Mouse (Mus musculus) lung, embryonic 15.5 days (tissue): ENCODE data around the gene Kat2a. TPM values are rescaled to one million over a fixed set of nuclear protein-coding genes. Genes with fewer than 3 reads are reported as not detected.
A peak's percentile ranks its signal among the peaks of the same experiment; 100 is the strongest.

Experiments
- ATAC-seq: fragments of 200-750 bp; cut with Nextera tagmentation; 2 replicates; pipeline ENCODE4 v1.8.0; 2017; ENCODE audit warnings: moderate number of reproducible peaks, borderline replicate concordance; ENCODE audit not compliant: low FRiP score, low TSS enrichment; ENCODE audit errors: extremely low read depth
- H3K27ac ChIP-seq: fragments of 300-500 bp; sonication (generic); 2 replicates; pipeline ENCODE4 v1.5.1; 2015; ENCODE audit warnings: moderate library complexity, mild to moderate bottlenecking, inconsistent platforms
- H3K27me3 ChIP-seq: fragments of 300-500 bp; sonication (generic); 2 replicates; pipeline ENCODE4 v1.6.1; 2015; ENCODE audit warnings: inconsistent platforms
- H3K36me3 ChIP-seq: fragments of 300-500 bp; sonication (generic); 2 replicates; pipeline ENCODE4 v1.6.1; 2015; ENCODE audit warnings: inconsistent platforms
- H3K4me1 ChIP-seq: fragments of 300-500 bp; sonication (generic); 2 replicates; pipeline ENCODE4 v1.6.1; 2015; ENCODE audit warnings: inconsistent platforms
- H3K4me2 ChIP-seq: fragments of 300-500 bp; sonication (generic); 2 replicates; pipeline ENCODE4 v1.6.1; 2015; ENCODE audit warnings: inconsistent platforms, mild to moderate bottlenecking, moderate library complexity
- H3K4me3 ChIP-seq: fragments of 300-500 bp; sonication (generic); 2 replicates; pipeline ENCODE4 v1.5.1; 2015; ENCODE audit warnings: mild to moderate bottlenecking, inconsistent platforms
- H3K9ac ChIP-seq: fragments of 300-500 bp; sonication (generic); 2 replicates; pipeline ENCODE4 v1.6.1; 2015; ENCODE audit warnings: inconsistent platforms
- H3K9me3 ChIP-seq: fragments of 300-500 bp; sonication (generic); 2 replicates; pipeline ENCODE4 v1.6.1; 2016; ENCODE audit warnings: inconsistent platforms
- WGBS: fragments of 180-500 bp; shearing (Covaris S2); methylation state at CpG from one replicate; pipeline ENCODE4 v1.1.7; 2015; 5-methylcytosine and 5-hydroxymethylcytosine counted together
- polyA plus RNA-seq: library from polyadenylated mRNA; unstranded; fragments of >200 nt; fragmentation: Nextera tagmentation; extraction: Ambion mirVana; gene quantifications from 2 replicates; pipeline ENCODE4 v1.2.1, GENCODE M21; 2015

Gene Kat2a
- polyA plus RNA-seq, 1 experiment from 2014 or later = 52.9 TPM

GRCm38 (mm10) chr11:100703366-100703765 lies 8.9 kb downstream of the Kat2a start:
- 55% methylated on average over 11 of the region's 11 CpGs for WGBS
- ATAC-seq = no peak
- Histone ChIP-seq H3K4me1 (peaks cover 17% of the 10 kb centered on the region), H3K27ac (no peak overlapping the region), H3K4me2 (no peak overlapping the region), H3K9me3 (no peaks in the 10 kb centered on the region), H3K4me3 (no peak overlapping the region), H3K9ac (no peak overlapping the region), H3K27me3 (no peaks in the 10 kb centered on the region), H3K36me3 (peaks cover 36% of the 10 kb centered on the region)

- Histone ChIP-seq H3K4me3 (no peak overlapping the region), H3K27ac (no peak overlapping the region), H3K4me1 (peaks cover 17% of the 10 kb centered on the region), H3K9ac (no peak overlapping the region), H3K4me2 (peak overlapping the region; percentile 40), H3K9me3 (no peaks in the 10 kb centered on the region), H3K27me3 (no peaks in the 10 kb centered on the region), H3K36me3 (peaks cover 31% of the 10 kb centered on the region)
- no peak for ATAC-seq
- WGBS = 44% methylated on average over 7 of the region's 7 CpGs
Observed at GRCm38 (mm10) chr11:100702906-100703305, 9.4 kb downstream of the Kat2a start.

GRCm38 (mm10) chr11:100702081-100702851 lies 10.0 kb downstream of the Kat2a start:
- peak overlapping the region; percentile 40 for H3K4me2 ChIP-seq
- H3K27me3 ChIP-seq = no peaks in the 10 kb centered on the region
- 37% methylated on average over 19 of the region's 19 CpGs for WGBS
- H3K4me3 ChIP-seq = no peak overlapping the region
- 0 out of 2 replicates have a peak, but pooled peaks have one; percentile 32 for ATAC-seq
- no peak overlapping the region for H3K27ac ChIP-seq
- no peaks in the 10 kb centered on the region for H3K9me3 ChIP-seq
- no peak overlapping the region for H3K9ac ChIP-seq
- peaks cover 26% of the 10 kb centered on the region for H3K36me3 ChIP-seq
- peaks cover 17% of the 10 kb centered on the region for H3K4me1 ChIP-seq

- Histone ChIP-seq H3K27me3 (no peaks in the 10 kb centered on the region), H3K36me3 (peaks cover 16% of the 10 kb centered on the region), H3K4me1 (peaks cover 17% of the 10 kb centered on the region), H3K9ac (no peak overlapping the region), H3K9me3 (no peaks in the 10 kb centered on the region), H3K27ac (no peak overlapping the region), H3K4me2 (peak overlapping the region; percentile 50), H3K4me3 (peak overlapping the region; percentile 24)
- peak; percentile 43; the same call in 1 of the 2 replicates for ATAC-seq
- WGBS = 6% methylated on average over 14 of the region's 14 CpGs
Observed at GRCm38 (mm10) chr11:100701301-100701700, 11.0 kb downstream of the Kat2a start.

GRCm38 (mm10) chr11:100700710-100701109 lies 11.6 kb downstream of the Kat2a start:
- H3K4me2 ChIP-seq = no peak overlapping the region
- H3K9me3 ChIP-seq = no peaks in the 10 kb centered on the region
- ATAC-seq = no peak
- H3K27me3 ChIP-seq = no peaks in the 10 kb centered on the region
- no peak overlapping the region for H3K27ac ChIP-seq
- H3K36me3 ChIP-seq = peaks cover 10% of the 10 kb centered on the region
- H3K4me1 ChIP-seq = peaks cover 17% of the 10 kb centered on the region
- H3K9ac ChIP-seq = no peak overlapping the region
- WGBS = 74% methylated on average over 3 of the region's 3 CpGs
- H3K4me3 ChIP-seq = no peak overlapping the region

GRCm38 (mm10) chr11:100697921-100698320 lies 14.3 kb downstream of the Kat2a start:
- Histone ChIP-seq H3K9ac (no peak overlapping the region), H3K27ac (no peak overlapping the region), H3K4me1 (peaks cover 15% of the 10 kb centered on the region), H3K9me3 (no peaks in the 10 kb centered on the region), H3K4me3 (no peak overlapping the region), H3K36me3 (no peaks in the 10 kb centered on the region), H3K4me2 (no peak overlapping the region), H3K27me3 (no peaks in the 10 kb centered on the region; the same call in 1 of the 2 replicates)
- no peak for ATAC-seq
- 74% methylated on average over 7 of the region's 7 CpGs for WGBS

GRCm38 (mm10) chr11:100694926-100695325 lies 17.3 kb downstream of the Kat2a start:
- ATAC-seq = no peak
- Histone ChIP-seq H3K27ac (no peak overlapping the region), H3K4me1 (peaks cover 6% of the 10 kb centered on the region; the same call in 1 of the 2 replicates), H3K4me2 (no peak overlapping the region), H3K36me3 (no peaks in the 10 kb centered on the region), H3K9me3 (no peaks in the 10 kb centered on the region), H3K4me3 (no peak overlapping the region), H3K27me3 (peaks cover 19% of the 10 kb centered on the region; the same call in 1 of the 2 replicates), H3K9ac (no peak overlapping the region)
- 36% methylated on average over 5 of the region's 5 CpGs for WGBS

- H3K27me3 ChIP-seq = peaks cover 19% of the 10 kb centered on the region; the same call in 1 of the 2 replicates
- no peaks in the 10 kb centered on the region for H3K9me3 ChIP-seq
- WGBS = 25% methylated on average over 5 of the region's 5 CpGs
- H3K4me3 ChIP-seq = no peak overlapping the region
- ATAC-seq = no peak
- H3K4me1 ChIP-seq = peaks cover 6% of the 10 kb centered on the region; the same call in 1 of the 2 replicates
- no peak overlapping the region for H3K4me2 ChIP-seq
- H3K9ac ChIP-seq = no peak overlapping the region
- no peaks in the 10 kb centered on the region for H3K36me3 ChIP-seq
- H3K27ac ChIP-seq = no peak overlapping the region
Observed at GRCm38 (mm10) chr11:100693154-100693553, 19.1 kb downstream of the Kat2a start.

- peak within 1 kb of the TSS; percentile 56 for H3K4me2 ChIP-seq
- H3K9ac ChIP-seq = no peak within 1 kb of the TSS
- peak within 1 kb of the TSS; percentile 22 for H3K4me3 ChIP-seq
- peaks cover 6% of the 10 kb centered on the region; the same call in 1 of the 2 replicates for H3K4me1 ChIP-seq
- no peak for ATAC-seq
- no peaks in the 10 kb centered on the region for H3K9me3 ChIP-seq
- no peaks in the 10 kb centered on the region for H3K36me3 ChIP-seq
- 1% methylated on average over 23 of the region's 23 CpGs for WGBS
- H3K27me3 ChIP-seq = peaks cover 19% of the 10 kb centered on the region; the same call in 1 of the 2 replicates
- no peak within 1 kb of the TSS for H3K27ac ChIP-seq
Observed at GRCm38 (mm10) chr11:100692164-100692616, 20.1 kb downstream of the Kat2a start, which contains the start of gene Zfp385c. Gene Zfp385c, minus strand, starts transcription at chr11:100692455.

- H3K9ac ChIP-seq = no peak overlapping the region
- peaks cover 19% of the 10 kb centered on the region; the same call in 1 of the 2 replicates for H3K27me3 ChIP-seq
- no peak overlapping the region for H3K4me2 ChIP-seq
- no peak overlapping the region for H3K27ac ChIP-seq
- no peak for ATAC-seq
- no peak overlapping the region for H3K4me3 ChIP-seq
- H3K9me3 ChIP-seq = no peaks in the 10 kb centered on the region
- H3K4me1 ChIP-seq = peaks cover 6% of the 10 kb centered on the region; the same call in 1 of the 2 replicates
- 65% methylated on average over 7 of the region's 7 CpGs for WGBS
- no peaks in the 10 kb centered on the region for H3K36me3 ChIP-seq
Observed at GRCm38 (mm10) chr11:100690389-100690788, 21.9 kb downstream of the Kat2a start.

GRCm38 (mm10) chr11:100688443-100688842 lies 23.8 kb downstream of the Kat2a start:
- H3K27ac ChIP-seq = no peak overlapping the region
- peaks cover 19% of the 10 kb centered on the region; the same call in 1 of the 2 replicates for H3K27me3 ChIP-seq
- H3K9me3 ChIP-seq = no peaks in the 10 kb centered on the region
- H3K4me1 ChIP-seq = peaks cover 6% of the 10 kb centered on the region; the same call in 1 of the 2 replicates
- no peak overlapping the region for H3K4me2 ChIP-seq
- no peak overlapping the region for H3K9ac ChIP-seq
- no peak overlapping the region for H3K4me3 ChIP-seq
- WGBS = 67% methylated on average over 4 of the region's 4 CpGs
- no peak for ATAC-seq
- no peaks in the 10 kb centered on the region for H3K36me3 ChIP-seq

- H3K4me1 ChIP-seq = peaks cover 5% of the 10 kb centered on the region; the same call in 1 of the 2 replicates
- peaks cover 15% of the 10 kb centered on the region; the same call in 1 of the 2 replicates for H3K27me3 ChIP-seq
- no peaks in the 10 kb centered on the region for H3K36me3 ChIP-seq
- H3K9ac ChIP-seq = no peak overlapping the region
- ATAC-seq = no peak
- no peak overlapping the region for H3K4me2 ChIP-seq
- WGBS = 56% methylated on average over 7 of the region's 7 CpGs
- no peak overlapping the region for H3K4me3 ChIP-seq
- no peak overlapping the region for H3K27ac ChIP-seq
- no peaks in the 10 kb centered on the region for H3K9me3 ChIP-seq
Observed at GRCm38 (mm10) chr11:100687265-100687664, 25.0 kb downstream of the Kat2a start.
